ENCODE assay signal across 41 mouse cellular contexts in the genomic region with DNA sequence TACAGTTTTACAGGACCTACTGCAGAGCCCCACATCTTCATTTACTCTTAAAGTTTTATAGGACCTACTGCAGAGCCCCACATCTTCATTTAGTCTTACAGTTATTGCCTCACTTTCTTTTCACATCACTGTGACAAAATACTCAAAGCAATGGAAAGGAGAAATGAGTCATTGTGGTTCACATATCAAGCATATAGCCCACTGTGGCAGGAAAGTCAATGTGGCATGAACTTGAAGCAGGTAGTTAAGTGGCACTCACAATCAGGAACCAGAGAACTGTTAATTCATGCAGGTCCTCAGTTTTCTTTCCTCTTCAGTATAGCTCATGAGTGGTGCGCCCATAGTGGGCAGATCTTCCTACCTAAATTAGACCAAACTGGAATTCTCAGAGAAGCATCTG. TPM values are rescaled to one million over a fixed set of nuclear protein-coding genes. Genes with fewer than 3 reads are reported as not detected.
"Had no signal": no experiment of that assay in that cellular context is flagged by ENCODE, and none has a peak within 500 bp of the region (broad histone marks: within the 10 kb centered on the region; RNA-seq: fewer than 3 reads in every experiment).

No protein-coding gene starts in this region.

- H3K4me1 ChIP-seq: heart, embryonic 10.5 days; heart, embryonic 12.5 days; hindbrain, embryonic 13.5 days; hindbrain, embryonic 15.5 days; kidney, embryonic 15.5 days; limb, embryonic 10.5 days; limb, embryonic 12.5 days; liver, embryonic 13.5 days; liver, embryonic 15.5 days had no signal

- ATAC-seq: hindbrain, postnatal 0 days; intestine, embryonic 16.5 days had no signal

- H3K9ac ChIP-seq: heart, embryonic 12.5 days; hindbrain, embryonic 13.5 days; hindbrain, embryonic 15.5 days; kidney, embryonic 15.5 days; limb, embryonic 12.5 days; liver, embryonic 13.5 days; liver, embryonic 15.5 days had no signal

- H3K36me3 ChIP-seq: heart, embryonic 10.5 days; heart, embryonic 12.5 days; hindbrain, embryonic 13.5 days; hindbrain, embryonic 15.5 days; kidney, embryonic 15.5 days; limb, embryonic 10.5 days; limb, embryonic 12.5 days; liver, embryonic 13.5 days; liver, embryonic 15.5 days had no signal

- H3K4me3 ChIP-seq: heart, embryonic 10.5 days; heart, embryonic 12.5 days; hindbrain, embryonic 13.5 days; hindbrain, embryonic 15.5 days; kidney, embryonic 15.5 days; left cerebral cortex, adult 2 months; limb, embryonic 10.5 days; limb, embryonic 12.5 days; liver, embryonic 13.5 days; liver, embryonic 15.5 days had no signal

- DNase-seq: gastrocnemius, postnatal 14 days; gastrocnemius, postnatal 36 days; heart, adult 18-20 months; heart, postnatal 10 days; heart, postnatal 4 days; kidney, adult 11 months; kidney, adult 2 months; kidney, adult 9 months; kidney, postnatal 14 days; kidney, postnatal 36 days; layer of hippocampus, adult 9-11 months; liver; liver, embryonic 13.5 days had no signal

- H3K4me2 ChIP-seq: heart, embryonic 12.5 days; hindbrain, embryonic 13.5 days; hindbrain, embryonic 15.5 days; kidney, embryonic 15.5 days; limb, embryonic 12.5 days; liver, embryonic 11.5 days; liver, embryonic 13.5 days; liver, embryonic 15.5 days had no signal

- H3K27ac ChIP-seq: heart, embryonic 10.5 days; hindbrain, embryonic 13.5 days; hindbrain, embryonic 15.5 days; hindbrain, postnatal 0 days; kidney, embryonic 15.5 days; kidney, postnatal 0 days; left cerebral cortex, adult 2 months; limb, embryonic 10.5 days; limb, embryonic 12.5 days; liver, embryonic 13.5 days; liver, embryonic 15.5 days had no signal

- H3K9me3 ChIP-seq: heart, embryonic 10.5 days; heart, embryonic 12.5 days; hindbrain, embryonic 13.5 days; hindbrain, embryonic 15.5 days; kidney, embryonic 15.5 days; limb, embryonic 10.5 days; limb, embryonic 12.5 days; liver, embryonic 13.5 days; liver, embryonic 15.5 days had no signal

- H3K27me3 ChIP-seq: heart, embryonic 12.5 days; hindbrain, embryonic 13.5 days; hindbrain, embryonic 15.5 days; kidney, embryonic 15.5 days; limb, embryonic 12.5 days; liver, embryonic 13.5 days; liver, embryonic 15.5 days had no signal

RNA-seq across cellular contexts. Expression of a gene that starts 53.6 kb away (rescaled TPM):
- total RNA-seq: gastrocnemius, adult 18-20 months; gastrocnemius, adult 8-10 months; gastrocnemius, postnatal 14 days; gastrocnemius, postnatal 36 days; heart, adult 18-20 months; heart, adult 8-10 months; heart, postnatal 10 days; heart, postnatal 25 days; heart, postnatal 4 days; hindbrain, postnatal 0 days; layer of hippocampus, adult 18-20 months; layer of hippocampus, adult 8-10 months; layer of hippocampus, postnatal 14 days; left cerebral cortex, adult 2 months; left cerebral cortex, postnatal 14 days; left cerebral cortex, postnatal 36 days had no signal
- polyA plus RNA-seq: gonadal fat pad, adult 2 months; heart, embryonic 10.5 days; heart, embryonic 12.5 days; heart, embryonic 14.5 days; heart, embryonic 16.5 days; hindbrain, embryonic 13.5 days; hindbrain, embryonic 15.5 days; hindbrain, postnatal 0 days; intestine, embryonic 14.5 days; kidney, adult 2 months; kidney, embryonic 15.5 days; large intestine, adult 2 months; limb, embryonic 10.5 days; limb, embryonic 12.5 days; limb, embryonic 14.5 days; liver, embryonic 11.5 days; liver, embryonic 13.5 days; liver, embryonic 15.5 days had no signal

RNA-seq across cellular contexts. Expression of a gene that starts 58.5 kb away (rescaled TPM):
- total RNA-seq: hindbrain, postnatal 0 days; layer of hippocampus, adult 18-20 months; layer of hippocampus, adult 8-10 months; left cerebral cortex, adult 2 months; left cerebral cortex, postnatal 36 days had no signal
